Mouse (Mus musculus): ENCODE measurements around the gene Galnt17.
A peak's percentile ranks its signal among the peaks of the same experiment; 100 is the strongest.

Galnt17 gene

GRCm38 (mm10) chr5:131308397-131308796, at the start of gene Galnt17:
Gene Galnt17, minus strand, starts transcription at chr5:131308497.
- peak; percentile 22 to 43 for DNase-seq

GRCm38 (mm10) chr5:131334536-131334935, 26.2 kb upstream of the Galnt17 start:
- DNase-seq: no peak

GRCm38 (mm10) chr5:131321286-131321685, 13.0 kb upstream of the Galnt17 start:
- DNase-seq: peak; percentile 21 to 51

GRCm38 (mm10) chr5:131319605-131320004, 11.3 kb upstream of the Galnt17 start:
- peak in 1 of 2 experiments; percentile 16 for DNase-seq

GRCm38 (mm10) chr5:131319141-131319540, 10.8 kb upstream of the Galnt17 start:
- DNase-seq: peak in 1 of 2 experiments; percentile 3

GRCm38 (mm10) chr5:131315016-131315415, 6.7 kb upstream of the Galnt17 start:
- DNase-seq: no peak

GRCm38 (mm10) chr5:131307656-131308151, 593 bp downstream of the Galnt17 start:
- peak; percentile 88 to 92 for DNase-seq

GRCm38 (mm10) chr5:131306908-131307655, 1.2 kb downstream of the Galnt17 start:
- DNase-seq: peak; percentile 70 to 80

- DNase-seq: peak; percentile 48 to 62
Measured at GRCm38 (mm10) chr5:131306321-131306907, 1.9 kb downstream of the Galnt17 start.

GRCm38 (mm10) chr5:131305223-131305622, 3.1 kb downstream of the Galnt17 start:
- DNase-seq: peak in 1 of 2 experiments; percentile 11

- no peak for DNase-seq
Measured at GRCm38 (mm10) chr5:131301526-131301925, 6.8 kb downstream of the Galnt17 start.

GRCm38 (mm10) chr5:131293726-131294449, 14.4 kb downstream of the Galnt17 start:
- DNase-seq: peak; percentile 12 to 13

- DNase-seq: no peak
Measured at GRCm38 (mm10) chr5:131287091-131287490, 21.2 kb downstream of the Galnt17 start.

GRCm38 (mm10) chr5:131286680-131287079, 21.6 kb downstream of the Galnt17 start:
- DNase-seq: no peak

- DNase-seq: no peak
Measured at GRCm38 (mm10) chr5:131280349-131280748, 27.9 kb downstream of the Galnt17 start.

GRCm38 (mm10) chr5:131279286-131279685, 29.0 kb downstream of the Galnt17 start:
- DNase-seq: no peak

GRCm38 (mm10) chr5:131277227-131277626, 31.1 kb downstream of the Galnt17 start:
- DNase-seq: peak; percentile 12 to 18

- no peak for DNase-seq
Measured at GRCm38 (mm10) chr5:131266291-131266690, 42.0 kb downstream of the Galnt17 start.

GRCm38 (mm10) chr5:131264145-131264544, 44.2 kb downstream of the Galnt17 start:
- DNase-seq: no peak

- DNase-seq: peak; percentile 57 to 69
Measured at GRCm38 (mm10) chr5:131250701-131251636, 57.3 kb downstream of the Galnt17 start.

GRCm38 (mm10) chr5:131248416-131248815, 59.9 kb downstream of the Galnt17 start:
- DNase-seq: peak; percentile 24 to 32

GRCm38 (mm10) chr5:131246591-131246990, 61.7 kb downstream of the Galnt17 start:
- DNase-seq: no peak

Data from kidney, postnatal 4 days (tissue).